Mouse (Mus musculus): ENCODE results near the gene Gfy. TPM values are rescaled to one million over a fixed set of nuclear protein-coding genes. Genes with fewer than 3 reads are reported as not detected.
"Not testable (repeated sequence)": the region's sequence is repeated elsewhere in the genome, so short reads cannot be mapped to it uniquely, and the experiment has no call there.

The Gfy gene
- polyA plus RNA-seq, 1 experiment from 2014 or later = 1.8 TPM

DNA sequence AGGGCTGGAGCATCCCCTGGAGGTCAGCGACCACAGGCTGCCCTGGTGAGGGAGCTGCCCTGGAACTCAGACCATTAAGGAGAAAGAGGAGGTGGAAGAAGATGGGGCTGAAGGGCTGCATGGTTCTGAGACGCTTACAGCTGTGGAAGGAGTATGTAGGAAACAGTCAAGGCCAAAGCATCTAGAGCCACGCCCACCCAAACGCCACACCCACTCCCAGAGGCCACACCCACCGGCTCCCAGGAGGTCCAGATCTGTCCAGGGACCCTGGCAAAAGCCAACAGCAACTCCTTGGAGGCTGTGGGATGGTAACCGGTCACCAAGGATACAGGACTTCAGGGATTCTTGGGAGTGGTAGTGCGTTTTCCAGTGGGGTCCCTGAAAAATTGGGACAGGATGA, 819 bp downstream of the Gfy start:
- Histone ChIP-seq H3K36me3 (no peaks in the 10 kb centered on the region), H3K4me2 (no peak overlapping the region), H3K4me3 (peak overlapping the region; percentile 3; the same call in 1 of the 2 replicates), H3K27ac (no peak overlapping the region), H3K9ac (no peak overlapping the region), H3K4me1 (peaks cover 31% of the 10 kb centered on the region), H3K27me3 (peaks cover 99% of the 10 kb centered on the region), H3K9me3 (no peaks in the 10 kb centered on the region)
- WGBS = 24% methylated on average over 7 of the region's 7 CpGs
- ATAC-seq (ENCODE audit: insufficient number of reproducible peaks, insufficient read depth, low FRiP score, low TSS enrichment, low read depth) = no peak

DNA sequence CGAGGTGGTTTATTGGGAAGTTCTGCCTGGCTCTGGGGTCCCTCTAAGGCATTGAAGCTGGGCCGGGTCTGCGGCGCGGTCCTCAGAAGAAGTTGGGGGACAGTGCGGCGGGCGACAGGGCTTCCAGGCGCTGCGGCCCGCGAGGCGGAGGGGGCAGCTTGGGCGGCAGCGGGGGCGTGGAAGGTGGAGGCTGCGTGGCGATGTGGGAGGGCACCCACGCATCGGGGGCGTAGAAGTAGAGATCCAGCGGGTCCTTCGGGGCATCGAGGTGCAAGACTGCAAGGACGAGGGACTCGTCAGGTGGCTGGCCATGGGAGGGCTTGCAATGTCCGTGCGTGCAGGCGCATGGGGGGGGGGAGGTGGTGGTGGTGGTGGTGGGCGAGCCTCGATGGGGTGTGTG, 3.0 kb downstream of the Gfy start:
- Histone ChIP-seq H3K4me3 (peak overlapping the region; percentile 33), H3K27me3 (peaks cover 97% of the 10 kb centered on the region), H3K27ac (no peak overlapping the region), H3K4me2 (peak overlapping the region; percentile 52), H3K9ac (peak overlapping the region; percentile 55), H3K36me3 (no peaks in the 10 kb centered on the region), H3K9me3 (no peaks in the 10 kb centered on the region), H3K4me1 (peaks cover 24% of the 10 kb centered on the region)
- ATAC-seq (ENCODE audit: insufficient number of reproducible peaks, insufficient read depth, low FRiP score, low TSS enrichment, low read depth) = no peak
- 4% methylated on average over 28 of the region's 31 CpGs for WGBS

DNA sequence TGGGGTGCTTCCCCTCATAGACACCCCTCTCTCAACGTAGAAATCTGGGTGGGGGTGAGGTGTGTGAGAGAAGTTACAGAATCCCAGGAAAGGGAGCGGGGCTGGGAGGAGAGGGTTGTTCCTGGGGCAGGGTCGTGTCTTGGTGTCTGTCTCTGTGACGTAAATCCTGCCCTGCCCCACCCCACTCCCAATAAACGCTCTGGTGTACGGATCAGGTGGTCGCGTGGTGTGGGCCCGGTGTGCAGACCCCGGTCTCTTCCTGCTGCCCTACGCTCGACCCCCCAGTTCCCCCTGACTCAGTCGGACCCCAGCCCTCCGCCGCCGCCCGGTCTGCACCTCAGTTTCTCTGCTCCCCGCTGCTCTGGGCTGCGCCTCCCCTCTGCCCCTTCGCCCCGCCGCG, 3.4 kb downstream of the Gfy start:
- Histone ChIP-seq H3K9ac (peak overlapping the region; percentile 55; the same call in 1 of the 2 replicates), H3K27me3 (peaks cover 96% of the 10 kb centered on the region), H3K9me3 (no peaks in the 10 kb centered on the region), H3K27ac (no peak overlapping the region), H3K4me3 (peak overlapping the region; percentile 33), H3K4me1 (peaks cover 21% of the 10 kb centered on the region), H3K36me3 (no peaks in the 10 kb centered on the region), H3K4me2 (peak overlapping the region; percentile 52)
- no peak for ATAC-seq (ENCODE audit: insufficient number of reproducible peaks, insufficient read depth, low FRiP score, low TSS enrichment, low read depth)
- WGBS = 2% methylated on average over 23 of the region's 23 CpGs

- H3K9ac ChIP-seq = no peak overlapping the region
- peaks cover 21% of the 10 kb centered on the region for H3K4me1 ChIP-seq
- peaks cover 96% of the 10 kb centered on the region for H3K27me3 ChIP-seq
- peak overlapping the region; percentile 33; the same call in 1 of the 2 replicates for H3K4me3 ChIP-seq
- peaks cover 1% of the 10 kb centered on the region; the same call in 1 of the 2 replicates for H3K9me3 ChIP-seq
- 2% methylated on average over 13 of the region's 13 CpGs for WGBS
- H3K27ac ChIP-seq = no peak overlapping the region
- no peaks in the 10 kb centered on the region for H3K36me3 ChIP-seq
- H3K4me2 ChIP-seq = peak overlapping the region; percentile 52
- ATAC-seq (ENCODE audit: insufficient number of reproducible peaks, insufficient read depth, low FRiP score, low TSS enrichment, low read depth) = no peak
Observed at GRCm38 (mm10) chr7:45175398-45175797, 4.0 kb downstream of the Gfy start.

- Histone ChIP-seq H3K4me1 (peaks cover 21% of the 10 kb centered on the region), H3K9ac (peak overlapping the region; percentile 51), H3K4me3 (peak overlapping the region; percentile 21), H3K4me2 (peak overlapping the region; percentile 39), H3K36me3 (no peaks in the 10 kb centered on the region), H3K27ac (no peak overlapping the region), H3K27me3 (peaks cover 96% of the 10 kb centered on the region), H3K9me3 (peaks cover 8% of the 10 kb centered on the region)
- ATAC-seq (ENCODE audit: insufficient number of reproducible peaks, insufficient read depth, low FRiP score, low TSS enrichment, low read depth) = no peak
- WGBS = 2% methylated on average over 29 of the region's 29 CpGs
Observed at GRCm38 (mm10) chr7:45174567-45175280, 4.6 kb downstream of the Gfy start.

GRCm38 (mm10) chr7:45173772-45174171, 5.6 kb downstream of the Gfy start:
- H3K9me3 ChIP-seq = peaks cover 16% of the 10 kb centered on the region
- H3K27ac ChIP-seq; H3K9ac ChIP-seq; H3K36me3 ChIP-seq; H3K4me2 ChIP-seq; H3K4me3 ChIP-seq; ATAC-seq (ENCODE audit: insufficient number of reproducible peaks, insufficient read depth, low FRiP score, low TSS enrichment, low read depth): not testable (repeated sequence)
- WGBS = 67% methylated on average over 1 of the region's 1 CpGs
- peaks cover 96% of the 10 kb centered on the region for H3K27me3 ChIP-seq
- peaks cover 22% of the 10 kb centered on the region for H3K4me1 ChIP-seq

DNA sequence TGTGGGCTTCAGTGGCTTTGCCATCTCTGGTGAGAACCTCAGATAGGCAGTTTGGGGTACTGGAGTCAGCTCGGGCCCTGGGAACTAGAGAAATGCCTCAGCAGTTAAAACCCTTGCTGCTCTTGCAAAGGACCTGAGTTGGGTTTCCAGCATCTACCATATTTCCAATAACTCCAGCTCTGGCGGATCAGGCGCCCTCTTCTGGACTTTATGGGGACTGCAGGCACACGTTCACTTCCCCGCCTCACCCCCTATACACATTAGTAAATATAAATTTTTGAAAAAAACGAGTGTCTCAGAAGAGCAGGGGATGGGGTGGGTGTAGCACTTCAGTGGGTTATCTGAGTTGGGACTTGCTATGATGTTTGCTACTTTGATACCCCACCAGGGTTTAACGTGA, 6.4 kb downstream of the Gfy start:
- Histone ChIP-seq H3K9me3 (peaks cover 16% of the 10 kb centered on the region), H3K27me3 (peaks cover 96% of the 10 kb centered on the region), H3K4me2 (no peak overlapping the region), H3K4me1 (peaks cover 25% of the 10 kb centered on the region), H3K9ac (no peak overlapping the region), H3K36me3 (no peaks in the 10 kb centered on the region), H3K27ac (no peak overlapping the region), H3K4me3 (no peak overlapping the region)
- 56% methylated on average over 7 of the region's 7 CpGs for WGBS
- ATAC-seq (ENCODE audit: insufficient number of reproducible peaks, insufficient read depth, low FRiP score, low TSS enrichment, low read depth) = no peak

DNA sequence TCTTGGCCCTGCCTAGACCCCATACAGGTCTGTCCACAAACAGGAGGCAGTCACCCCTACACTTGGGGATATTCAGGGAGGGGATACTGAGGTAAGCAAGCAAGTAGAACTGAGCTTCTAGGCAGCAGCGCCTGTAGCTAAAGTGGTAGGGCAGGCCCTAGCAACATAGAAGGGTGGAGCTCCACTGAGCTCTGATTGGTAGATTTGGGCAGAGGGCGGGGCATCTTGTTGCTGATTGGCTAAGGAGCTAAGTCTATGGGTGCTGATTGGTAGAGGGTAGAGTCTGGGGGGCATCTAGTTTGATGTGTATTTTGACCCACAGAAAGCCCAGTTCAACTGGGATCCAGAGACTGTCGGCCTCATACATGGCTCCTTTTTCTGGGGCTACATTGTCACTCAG, 9.9 kb downstream of the Gfy start:
- Histone ChIP-seq H3K27me3 (peaks cover 96% of the 10 kb centered on the region), H3K27ac (no peak overlapping the region), H3K4me3 (no peak overlapping the region), H3K9ac (no peak overlapping the region), H3K36me3 (no peaks in the 10 kb centered on the region), H3K9me3 (peaks cover 19% of the 10 kb centered on the region), H3K4me1 (peaks cover 5% of the 10 kb centered on the region), H3K4me2 (no peak overlapping the region)
- ATAC-seq (ENCODE audit: insufficient number of reproducible peaks, insufficient read depth, low FRiP score, low TSS enrichment, low read depth) = no peak
- 87% methylated on average over 3 of the region's 3 CpGs for WGBS

DNA sequence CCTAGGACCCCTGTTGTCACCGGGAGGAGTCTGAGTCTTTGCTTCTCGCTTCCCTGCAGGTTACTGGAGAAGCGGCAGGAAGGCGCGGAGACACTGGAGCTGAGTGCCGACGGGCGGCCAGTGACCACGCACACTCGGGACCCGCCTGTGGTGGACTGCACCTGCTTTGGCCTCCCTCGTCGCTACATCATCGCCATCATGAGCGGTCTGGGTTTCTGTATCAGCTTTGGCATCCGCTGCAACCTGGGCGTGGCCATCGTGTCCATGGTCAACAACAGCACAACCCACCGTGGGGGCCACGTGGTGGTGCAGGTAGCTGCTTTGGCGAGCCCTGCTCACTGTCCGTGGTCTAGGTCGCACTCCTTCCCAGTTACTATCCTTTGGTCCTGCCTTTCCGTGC, 10.7 kb downstream of the Gfy start:
- no peak overlapping the region for H3K9ac ChIP-seq
- no peak overlapping the region for H3K4me3 ChIP-seq
- H3K9me3 ChIP-seq = peaks cover 19% of the 10 kb centered on the region
- H3K4me2 ChIP-seq = no peak overlapping the region
- peaks cover 9% of the 10 kb centered on the region for H3K4me1 ChIP-seq
- no peaks in the 10 kb centered on the region for H3K36me3 ChIP-seq
- no peak for ATAC-seq (ENCODE audit: insufficient number of reproducible peaks, insufficient read depth, low FRiP score, low TSS enrichment, low read depth)
- H3K27me3 ChIP-seq = peaks cover 96% of the 10 kb centered on the region
- WGBS = 6% methylated on average over 24 of the region's 24 CpGs
- no peak overlapping the region for H3K27ac ChIP-seq

- WGBS = 4% methylated on average over 19 of the region's 19 CpGs
- Histone ChIP-seq H3K9me3 (peaks cover 19% of the 10 kb centered on the region), H3K4me3 (no peak overlapping the region), H3K9ac (0 out of 2 replicates have a peak overlapping the region, but pooled peaks have one; percentile 3), H3K27me3 (peaks cover 98% of the 10 kb centered on the region), H3K4me1 (peaks cover 11% of the 10 kb centered on the region), H3K4me2 (no peak overlapping the region), H3K36me3 (no peaks in the 10 kb centered on the region), H3K27ac (no peak overlapping the region)
- no peak for ATAC-seq (ENCODE audit: insufficient number of reproducible peaks, insufficient read depth, low FRiP score, low TSS enrichment, low read depth)
Observed at GRCm38 (mm10) chr7:45167761-45168445, 11.5 kb downstream of the Gfy start.

DNA sequence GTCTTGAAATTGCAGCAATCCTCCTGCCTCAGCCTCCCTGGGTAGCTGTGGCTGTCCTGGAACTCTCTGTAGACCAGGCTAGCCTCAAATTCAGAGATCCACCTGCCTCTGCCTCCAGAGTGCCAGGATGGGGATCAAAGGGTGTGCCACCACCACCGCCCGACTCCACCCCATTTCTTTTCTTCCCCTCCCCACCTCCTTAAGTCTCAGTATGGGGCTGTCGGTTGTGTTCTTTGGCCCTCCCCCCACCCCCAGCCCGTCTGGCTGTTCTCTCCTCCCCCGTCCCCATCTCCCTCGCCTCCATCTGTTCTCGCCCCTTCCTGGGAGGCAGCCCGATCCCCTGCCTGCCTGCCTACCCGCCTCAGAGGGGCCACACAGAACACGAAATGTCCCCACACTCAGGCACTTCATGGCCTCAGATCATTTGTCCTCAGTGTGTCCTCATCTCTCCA, 12.4 kb downstream of the Gfy start:
- H3K9ac ChIP-seq = no peak overlapping the region
- no peak for ATAC-seq (ENCODE audit: insufficient number of reproducible peaks, insufficient read depth, low FRiP score, low TSS enrichment, low read depth)
- H3K4me1 ChIP-seq = peaks cover 16% of the 10 kb centered on the region
- H3K27ac ChIP-seq = no peak overlapping the region
- H3K4me2 ChIP-seq = no peak overlapping the region
- H3K27me3 ChIP-seq = peaks cover 96% of the 10 kb centered on the region
- no peaks in the 10 kb centered on the region for H3K36me3 ChIP-seq
- 26% methylated on average over 10 of the region's 10 CpGs for WGBS
- no peak overlapping the region for H3K4me3 ChIP-seq
- H3K9me3 ChIP-seq = peaks cover 19% of the 10 kb centered on the region

GRCm38 (mm10) chr7:45165701-45166100, 13.7 kb downstream of the Gfy start:
- Histone ChIP-seq H3K36me3 (peaks cover 6% of the 10 kb centered on the region; the same call in 1 of the 2 replicates), H3K27me3 (peaks cover 85% of the 10 kb centered on the region), H3K4me1 (peaks cover 16% of the 10 kb centered on the region), H3K27ac (no peak overlapping the region), H3K9ac (no peak overlapping the region), H3K4me2 (no peak overlapping the region), H3K9me3 (peaks cover 19% of the 10 kb centered on the region), H3K4me3 (no peak overlapping the region)
- WGBS = 40% methylated on average over 11 of the region's 11 CpGs
- no peak for ATAC-seq (ENCODE audit: insufficient number of reproducible peaks, insufficient read depth, low FRiP score, low TSS enrichment, low read depth)
